Mouse (Mus musculus) CH12.LX (cell line): ENCODE results near the gene Ctnnbip1. TPM values are rescaled to one million over a fixed set of nuclear protein-coding genes. Genes with fewer than 3 reads are reported as not detected.
A peak's percentile ranks its signal among the peaks of the same experiment; 100 is the strongest.

ENCODE experiments used
- DNase-seq: peaks from one replicate; pipeline ENCODE4 v3.0.0-alpha.2; 2013; ENCODE audit errors: extremely low read depth
- H3K27ac ChIP-seq: 2 replicates; pipeline ENCODE4 v1.5.1; 2012; ENCODE audit warnings: low read depth, mild to moderate bottlenecking, control low read depth, moderate library complexity; ENCODE audit not compliant: insufficient read depth
- H3K27me3 ChIP-seq: replicated peaks from 2 replicates; pipeline ENCODE3; 2012; ENCODE audit warnings: inconsistent platforms
- H3K36me3 ChIP-seq, 2 experiments: replicated peaks in 1 of 2; 2 replicates each; pipeline versions ENCODE3 to v1.6.1; 2012; ENCODE audit warnings: inconsistent platforms in 1 of 2, low read length in 1 of 2, mild to moderate bottlenecking in 1 of 2, mixed read lengths in 1 of 2, moderate library complexity in 1 of 2; ENCODE audit not compliant: control insufficient read depth in 1 of 2, insufficient read depth in 1 of 2
- H3K4me1 ChIP-seq, 2 experiments: 2 replicates each; pipeline ENCODE4 v1.6.1; 2012; ENCODE audit warnings: inconsistent platforms in 1 of 2, moderate library complexity in 1 of 2; ENCODE audit not compliant: insufficient read depth in 2 of 2, control insufficient read depth in 1 of 2
- H3K4me2 ChIP-seq: 2 replicates; pipeline ENCODE4 v1.6.1; 2012; ENCODE audit warnings: low read depth, mild to moderate bottlenecking, control low read depth; ENCODE audit not compliant: poor library complexity, insufficient read depth, severe bottlenecking
- H3K4me3 ChIP-seq, 3 experiments: fragments of 150-350 bp in 1 of 3; sonication (generic) in 1 of 3; replicated peaks in 1 of 3; 2 replicates each; pipeline versions ENCODE3 to v1.5.1; 2011 to 2012; ENCODE audit warnings: low read depth in 2 of 3, low read length in 2 of 3, mild to moderate bottlenecking in 2 of 3, moderate library complexity in 2 of 3, control low read depth in 1 of 3, improper control_type of control experiment in 1 of 3, inconsistent platforms in 1 of 3, mixed read lengths in 1 of 3; ENCODE audit not compliant: poor library complexity in 1 of 3
- H3K79me2 ChIP-seq: replicated peaks from 2 replicates; pipeline ENCODE4 v1.6.1; 2012; ENCODE audit warnings: mild to moderate bottlenecking, moderate library complexity; ENCODE audit not compliant: control insufficient read depth, poor library complexity, insufficient read depth, severe bottlenecking; ENCODE audit errors: extremely low read depth
- H3K9ac ChIP-seq: 2 replicates; pipeline ENCODE4 v1.6.1; 2012; ENCODE audit warnings: low read depth, mild to moderate bottlenecking, control low read depth, moderate library complexity; ENCODE audit not compliant: insufficient read depth
- H3K9me3 ChIP-seq: replicated peaks from 2 replicates; pipeline ENCODE3; 2012; ENCODE audit warnings: low read length, inconsistent platforms, mixed read lengths
- BHLHE40 ChIP-seq: IDR thresholded peaks from 2 replicates; pipeline ENCODE4 v1.6.1; 2011; ENCODE audit warnings: mild to moderate bottlenecking, low read depth, low read length, improper control_type of control experiment
- CHD1 ChIP-seq: IDR thresholded peaks from 2 replicates; pipeline ENCODE4 v1.6.1; 2012; ENCODE audit warnings: low read depth, low read length, improper control_type of control experiment, inconsistent platforms
- CHD2 ChIP-seq: IDR thresholded peaks from 2 replicates; pipeline ENCODE4 v1.6.1; 2011; ENCODE audit warnings: low read length, improper control_type of control experiment
- CTCF ChIP-seq, 2 experiments: IDR thresholded peaks in 1 of 2; conservative IDR thresholded peaks in 1 of 2; 2 replicates each; pipeline ENCODE4 v1.5.1; 2011 to 2012; ENCODE audit warnings: low read depth in 2 of 2, low read length in 2 of 2, improper control_type of control experiment in 1 of 2, inconsistent platforms in 1 of 2, mild to moderate bottlenecking in 1 of 2, moderate library complexity in 1 of 2
- E2F4 ChIP-seq: IDR thresholded peaks from 2 replicates; pipeline ENCODE4 v1.6.1; 2011; ENCODE audit warnings: low read depth, low read length, improper control_type of control experiment; ENCODE audit not compliant: insufficient replicate concordance
- ELF1 ChIP-seq: IDR thresholded peaks from 2 replicates; pipeline ENCODE4 v1.6.1; 2014; ENCODE audit warnings: low read depth, mild to moderate bottlenecking, inconsistent platforms, low read length, improper control_type of control experiment
- EP300 ChIP-seq: IDR thresholded peaks from 2 replicates; pipeline ENCODE4 v1.6.1; 2011; ENCODE audit warnings: low read length, improper control_type of control experiment
- ETS1 ChIP-seq: conservative IDR thresholded peaks from 2 replicates; pipeline ENCODE4 v1.6.1; 2012; ENCODE audit warnings: low read depth, mild to moderate bottlenecking, inconsistent platforms, low read length, improper control_type of control experiment, moderate library complexity
- GABPA ChIP-seq: IDR thresholded peaks from 2 replicates; pipeline ENCODE4 v1.6.1; 2012; ENCODE audit warnings: low read depth, low read length, improper control_type of control experiment, inconsistent platforms; ENCODE audit not compliant: insufficient replicate concordance
- HCFC1 ChIP-seq: IDR thresholded peaks from 2 replicates; pipeline ENCODE4 v1.6.1; 2012; ENCODE audit warnings: low read depth, mild to moderate bottlenecking, inconsistent platforms, low read length, improper control_type of control experiment
- IRF4 ChIP-seq: IDR thresholded peaks from 2 replicates; pipeline ENCODE4 v1.6.1; 2014; ENCODE audit warnings: low read depth, mild to moderate bottlenecking, inconsistent platforms, low read length, improper control_type of control experiment
- JUN ChIP-seq: IDR thresholded peaks from 2 replicates; pipeline ENCODE4 v1.6.1; 2011; ENCODE audit warnings: low read depth, mild to moderate bottlenecking, low read length, improper control_type of control experiment, moderate library complexity; ENCODE audit not compliant: insufficient read depth
- JUND ChIP-seq: conservative IDR thresholded peaks from 2 replicates; pipeline ENCODE4 v1.6.1; 2011; ENCODE audit warnings: low read depth, low read length, improper control_type of control experiment
- KAT2A ChIP-seq: IDR thresholded peaks from 2 replicates; pipeline ENCODE4 v1.6.1; 2012; ENCODE audit warnings: low read length, improper control_type of control experiment, inconsistent platforms; ENCODE audit not compliant: insufficient replicate concordance
- MAFK ChIP-seq: IDR thresholded peaks from 2 replicates; pipeline ENCODE4 v1.6.1; 2011; ENCODE audit warnings: low read length, improper control_type of control experiment; ENCODE audit not compliant: insufficient replicate concordance
- MAX ChIP-seq: IDR thresholded peaks from 2 replicates; pipeline ENCODE4 v1.6.1; 2011; ENCODE audit warnings: low read length, improper control_type of control experiment
- MAZ ChIP-seq: IDR thresholded peaks from 2 replicates; pipeline ENCODE4 v1.6.1; 2012; ENCODE audit warnings: low read depth, mild to moderate bottlenecking, inconsistent platforms, low read length, improper control_type of control experiment, moderate library complexity
- MEF2A ChIP-seq: IDR thresholded peaks from 2 replicates; pipeline ENCODE4 v1.6.1; 2014; ENCODE audit warnings: low read depth, mild to moderate bottlenecking, inconsistent platforms, low read length, improper control_type of control experiment, borderline replicate concordance
- MXI1 ChIP-seq: IDR thresholded peaks from 2 replicates; pipeline ENCODE4 v1.6.1; 2011; ENCODE audit warnings: mild to moderate bottlenecking, low read depth, low read length, improper control_type of control experiment
- MYC ChIP-seq: IDR thresholded peaks from 2 replicates; pipeline ENCODE4 v1.6.1; 2011; ENCODE audit warnings: low read depth, mild to moderate bottlenecking, improper control_type of control experiment, low read length
- NELFE ChIP-seq: IDR thresholded peaks from 2 replicates; pipeline ENCODE4 v1.6.1; 2011; ENCODE audit warnings: low read depth, low read length, improper control_type of control experiment
- NRF1 ChIP-seq: IDR thresholded peaks from 2 replicates; pipeline ENCODE4 v1.6.1; 2014; ENCODE audit warnings: low read depth, mild to moderate bottlenecking, inconsistent platforms, low read length, improper control_type of control experiment, moderate library complexity
- PAX5 ChIP-seq: IDR thresholded peaks from 2 replicates; pipeline ENCODE4 v1.6.1; 2012; ENCODE audit warnings: low read length, inconsistent platforms, mixed read lengths
- POLR2A ChIP-seq: IDR thresholded peaks from 2 replicates; pipeline ENCODE4 v1.6.1; 2011; ENCODE audit warnings: low read depth, mild to moderate bottlenecking, improper control_type of control experiment, low read length
- POLR2AphosphoS2 ChIP-seq: IDR thresholded peaks from 2 replicates; pipeline ENCODE4 v1.6.1; 2011; ENCODE audit warnings: low read depth, low read length, improper control_type of control experiment
- RAD21 ChIP-seq: IDR thresholded peaks from 2 replicates; pipeline ENCODE4 v1.6.1; 2011; ENCODE audit warnings: low read depth, mild to moderate bottlenecking, low read length, improper control_type of control experiment, moderate library complexity
- RCOR1 ChIP-seq: conservative IDR thresholded peaks from 2 replicates; pipeline ENCODE4 v1.6.1; 2012; ENCODE audit warnings: low read depth, mild to moderate bottlenecking, inconsistent platforms, low read length, improper control_type of control experiment
- SIN3A ChIP-seq: IDR thresholded peaks from 2 replicates; pipeline ENCODE4 v1.6.1; 2012; ENCODE audit warnings: low read length, improper control_type of control experiment, inconsistent platforms
- SMC3 ChIP-seq: IDR thresholded peaks from 2 replicates; pipeline ENCODE4 v1.6.1; 2011; ENCODE audit warnings: low read depth, low read length, improper control_type of control experiment
- TBP ChIP-seq: conservative IDR thresholded peaks from 2 replicates; pipeline ENCODE4 v1.6.1; 2011; ENCODE audit warnings: low read depth, low read length, improper control_type of control experiment
- TCF12 ChIP-seq: IDR thresholded peaks from 2 replicates; pipeline ENCODE4 v1.6.1; 2014; ENCODE audit warnings: low read depth, mild to moderate bottlenecking, inconsistent platforms, low read length, improper control_type of control experiment
- UBTF ChIP-seq: IDR thresholded peaks from 2 replicates; pipeline ENCODE4 v1.6.1; 2012; ENCODE audit warnings: low read depth, mild to moderate bottlenecking, inconsistent platforms, low read length, improper control_type of control experiment, moderate library complexity
- USF1 ChIP-seq: IDR thresholded peaks from 2 replicates; pipeline ENCODE4 v1.6.1; 2014; ENCODE audit warnings: low read depth, mild to moderate bottlenecking, inconsistent platforms, low read length, improper control_type of control experiment
- USF2 ChIP-seq: conservative IDR thresholded peaks from 2 replicates; pipeline ENCODE4 v1.6.1; 2011; ENCODE audit warnings: low read depth, low read length, improper control_type of control experiment
- ZC3H11A ChIP-seq: IDR thresholded peaks from 2 replicates; pipeline ENCODE4 v1.6.1; 2012; ENCODE audit warnings: low read depth, mild to moderate bottlenecking, inconsistent platforms, low read length, improper control_type of control experiment
- ZKSCAN1 ChIP-seq: IDR thresholded peaks from 2 replicates; pipeline ENCODE4 v1.6.1; 2012; ENCODE audit warnings: low read depth, inconsistent platforms, low read length, improper control_type of control experiment, borderline replicate concordance
- ZMIZ1 ChIP-seq: IDR thresholded peaks from 2 replicates; pipeline ENCODE4 v1.6.1; 2012; ENCODE audit warnings: low read depth, mild to moderate bottlenecking, inconsistent platforms, low read length, improper control_type of control experiment
- ZNF384 ChIP-seq: IDR thresholded peaks from 2 replicates; pipeline ENCODE4 v1.6.1; 2012; ENCODE audit warnings: low read depth, low read length, improper control_type of control experiment, inconsistent platforms
- dilution Hi-C: fragments of 300-500 bp; cut with MboI; formaldehyde crosslinking; loops from 2 replicates; pipeline ENCODE4 v1.14.3; 2020; ENCODE audit warnings: low sequenced_read_pairs; ENCODE audit not compliant: extremely low pct_unique_long_range_greater_than_20kb, extremely low pct_ligation_motif_present
- in situ Hi-C: fragments of 300-500 bp; cut with MboI; formaldehyde crosslinking; loops from 3 replicates; pipeline ENCODE4 v1.14.3; 2019; ENCODE audit warnings: low sequenced_read_pairs, low pct_ligation_motif_present, low pct_unique_long_range_greater_than_20kb, mixed read lengths
- polyA plus RNA-seq: library from polyadenylated mRNA; unstranded; fragments of >175 nt; gene quantifications from 2 replicates; pipeline ENCODE4 v1.2.1, GENCODE M21; 2012; ENCODE audit warnings: low read depth; ENCODE audit not compliant: insufficient read length
- total RNA-seq, 2 experiments: library from RNA; depleted of rRNA; stranded (reverse); fragments of 300-350 nt in 1 of 2; fragments of >200 nt in 1 of 2; gene quantifications; 2 replicates each; pipeline ENCODE4 v1.2.3; 2012 to 2014

Ctnnbip1 gene
- total and polyA plus RNA-seq, 3 experiments = 4.5 to 5.9 (median 5.7) TPM

GRCm38 (mm10) chr4:149487729-149488128 lies 30.3 kb upstream of the Ctnnbip1 start:
- Histone ChIP-seq H3K9ac (no peak overlapping the region; the same call in 1 of the 2 replicates), H3K79me2 (peaks cover 21% of the 10 kb centered on the region), H3K27me3 (no peaks in the 10 kb centered on the region), H3K9me3 (peaks cover 9% of the 10 kb centered on the region), H3K4me3 (peak overlapping the region in 2 of 3 experiments; percentile 26 to 91), H3K4me1 (peaks cover 5 to 35% of the 10 kb centered on the region in 2 experiments; a peak in 3 of 4 replicates), H3K4me2 (peak overlapping the region; percentile 90), H3K36me3 (peaks cover 37 to 52% of the 10 kb centered on the region in 2 experiments), H3K27ac (peak overlapping the region; percentile 63)
- dilution Hi-C loops = no loop called here
- peak; percentile 86 for DNase-seq
- in situ Hi-C loops = no loop called here
- TF ChIP-seq POLR2A (peak; percentile 48; the same call in 1 of the 2 replicates), GABPA (no peak), MYC (peak; percentile 97), NELFE (0 out of 2 replicates have a peak, but pooled peaks have one; percentile 17), MAZ (peak; percentile 59; the same call in 1 of the 2 replicates), BHLHE40 (peak; percentile 89), UBTF (no peak), HCFC1 (peak; percentile 50), USF1 (no peak), TBP (no peak), ZNF384 (no peak), KAT2A (no peak), NRF1 (no peak), EP300 (no peak; the same call in none of the 2 replicates), SIN3A (peak; percentile 98), ZC3H11A (no peak), TCF12 (peak; percentile 78), JUN (peak; percentile 25), ETS1 (peak; percentile 98), MAX (peak; percentile 97), JUND (peak; percentile 87), POLR2AphosphoS2 (no peak), CHD1 (no peak), SMC3 (no peak), CHD2 (peak; percentile 44; the same call in 1 of the 2 replicates), E2F4 (no peak), IRF4 (peak; percentile 93), USF2 (no peak), ZKSCAN1 (no peak), CTCF (conservative IDR thresholded peaks at IDR 0.05 in 1 of 2, IDR thresholded peaks at IDR 0.05 in 1 of 2; ENCODE audit: low read depth in 2 of 2, low read length in 2 of 2) (no peak), MEF2A (peak; percentile 69), MXI1 (peak; percentile 93), MAFK (peak; percentile 46; the same call in 1 of the 2 replicates), ELF1 (peak; percentile 61; the same call in 1 of the 2 replicates), RAD21 (no peak), RCOR1 (0 out of 2 replicates have a peak, but pooled peaks have one; percentile 68), ZMIZ1 (0 out of 2 replicates have a peak, but pooled peaks have one; percentile 27), PAX5 (no peak)
